Mouse (Mus musculus) liver, embryonic 15.5 days (tissue): ENCODE measurements at regions not wholly inside any gene's neighbourhood (a gene's known extent, or its start where the extent isn't known, plus 50 kb on each side); places are given as distances from the start of the nearest gene placed in this dataset.

Source experiments
- ATAC-seq: fragments of 200-750 bp; cut with Nextera tagmentation; 2 replicates; pipeline ENCODE4 v1.8.0; 2017; ENCODE audit warnings: moderate number of reproducible peaks, mild to moderate bottlenecking, moderate library complexity; ENCODE audit not compliant: insufficient read depth
- H3K27ac ChIP-seq: fragments of 300-500 bp; sonication (generic); replicated peaks from 2 replicates; pipeline ENCODE4 v1.5.1; 2015; ENCODE audit warnings: mild to moderate bottlenecking, inconsistent platforms
- H3K27me3 ChIP-seq: fragments of 300-500 bp; sonication (generic); 2 replicates; pipeline ENCODE4 v1.6.1; 2015; ENCODE audit warnings: mild to moderate bottlenecking, inconsistent platforms
- H3K36me3 ChIP-seq: fragments of 300-500 bp; sonication (generic); replicated peaks from 2 replicates; pipeline ENCODE4 v1.6.1; 2015; ENCODE audit warnings: moderate library complexity, mild to moderate bottlenecking, inconsistent platforms
- H3K4me1 ChIP-seq: fragments of 300-500 bp; sonication (generic); replicated peaks from 2 replicates; pipeline ENCODE4 v1.6.1; 2015; ENCODE audit warnings: inconsistent platforms
- H3K4me2 ChIP-seq: fragments of 300-500 bp; sonication (generic); 2 replicates; pipeline ENCODE4 v1.6.1; 2015; ENCODE audit warnings: moderate library complexity, mild to moderate bottlenecking, inconsistent platforms
- H3K4me3 ChIP-seq: fragments of 300-500 bp; sonication (generic); replicated peaks from 2 replicates; pipeline ENCODE4 v1.5.1; 2015; ENCODE audit warnings: mild to moderate bottlenecking, inconsistent platforms
- H3K9ac ChIP-seq: fragments of 300-500 bp; sonication (generic); 2 replicates; pipeline ENCODE4 v1.6.1; 2015; ENCODE audit warnings: moderate library complexity, mild to moderate bottlenecking, inconsistent platforms
- H3K9me3 ChIP-seq: fragments of 300-500 bp; sonication (generic); replicated peaks from 2 replicates; pipeline ENCODE4 v1.6.1; 2016; ENCODE audit warnings: inconsistent platforms
- WGBS: fragments of 180-500 bp; shearing (Covaris S2); methylation state at CpG from one replicate; pipeline ENCODE4 v1.1.7; 2015; ENCODE audit warnings: mixed read lengths; ENCODE audit not compliant: insufficient replicate concordance; 5-methylcytosine and 5-hydroxymethylcytosine counted together

DNA sequence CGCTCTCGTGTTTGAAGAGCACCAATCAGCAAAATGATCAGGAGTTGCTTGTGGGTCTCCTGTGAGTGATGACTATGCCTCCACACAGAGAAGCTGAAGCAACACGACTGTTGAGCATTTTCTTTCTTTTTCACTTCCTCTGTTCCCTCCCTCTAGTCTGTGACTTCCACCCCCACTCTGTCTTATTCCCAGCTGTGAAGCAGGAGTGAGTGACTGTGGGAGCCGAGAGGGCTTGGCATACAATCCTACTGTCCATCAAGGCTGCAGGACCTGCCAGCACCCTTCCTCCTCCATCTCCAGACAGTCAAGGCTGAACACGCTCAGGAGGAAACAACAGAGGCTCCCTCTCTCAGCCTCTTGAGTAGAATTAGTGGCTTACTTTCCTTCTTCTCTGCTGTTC, 401.3 kb downstream of the Plcl1 start:
- H3K27ac ChIP-seq: 0 out of 2 replicates have a peak overlapping the region, but pooled peaks have one; percentile 41
- no peak overlapping the region for H3K9ac ChIP-seq
- no peaks in the 10 kb centered on the region for H3K4me1 ChIP-seq
- H3K27me3 ChIP-seq: no peaks in the 10 kb centered on the region
- H3K4me3 ChIP-seq: no peak overlapping the region
- H3K4me2 ChIP-seq: no peak overlapping the region
- WGBS: 27% methylated on average over 5 of the region's 5 CpGs
- H3K36me3 ChIP-seq: no peaks in the 10 kb centered on the region
- no peak for ATAC-seq
- no peaks in the 10 kb centered on the region for H3K9me3 ChIP-seq

DNA sequence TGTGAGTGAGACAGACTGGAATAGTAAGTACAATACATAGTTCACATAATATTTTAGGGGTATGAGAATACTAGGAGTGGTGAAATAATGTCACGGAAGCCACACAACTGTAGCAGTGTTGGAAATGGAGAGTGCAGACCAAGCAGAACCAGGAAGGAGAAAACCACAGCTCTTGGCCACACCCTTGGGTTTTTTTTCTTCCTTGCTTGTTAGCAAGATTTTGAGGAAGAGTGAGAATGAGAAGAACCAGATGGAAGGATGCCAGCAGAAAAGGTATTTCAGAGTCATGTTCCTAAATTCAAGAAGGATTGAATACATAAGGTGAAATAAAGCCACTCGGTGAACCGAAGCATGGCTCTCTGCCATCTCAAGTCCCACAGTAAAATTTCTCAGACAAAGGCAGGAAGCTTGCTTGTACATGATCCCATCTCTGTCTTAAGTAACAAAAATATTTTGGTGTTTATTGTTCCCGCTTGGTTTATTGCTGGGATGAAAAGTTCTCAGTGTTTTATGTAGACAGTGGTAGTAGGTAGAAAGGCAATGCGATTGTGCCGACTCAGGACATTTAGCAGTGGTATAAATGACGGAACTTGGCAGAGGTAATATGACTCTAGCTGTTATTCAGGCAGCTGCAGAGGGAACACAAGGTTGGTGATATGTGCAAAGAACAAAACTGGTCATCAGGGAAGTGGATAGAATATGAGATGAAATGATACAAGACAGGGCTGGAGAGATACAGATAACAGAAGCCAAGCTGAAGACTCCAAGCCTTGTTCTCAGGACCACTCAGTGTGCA, 403.2 kb downstream of the Plcl1 start:
- no peaks in the 10 kb centered on the region for H3K27me3 ChIP-seq
- H3K4me1 ChIP-seq: no peaks in the 10 kb centered on the region
- WGBS: 40% methylated on average over 7 of the region's 7 CpGs
- ATAC-seq: no peak
- H3K4me3 ChIP-seq: no peak overlapping the region
- no peak overlapping the region for H3K4me2 ChIP-seq
- no peaks in the 10 kb centered on the region for H3K36me3 ChIP-seq
- H3K9me3 ChIP-seq: no peaks in the 10 kb centered on the region
- H3K27ac ChIP-seq: no peak overlapping the region
- no peak overlapping the region for H3K9ac ChIP-seq

DNA sequence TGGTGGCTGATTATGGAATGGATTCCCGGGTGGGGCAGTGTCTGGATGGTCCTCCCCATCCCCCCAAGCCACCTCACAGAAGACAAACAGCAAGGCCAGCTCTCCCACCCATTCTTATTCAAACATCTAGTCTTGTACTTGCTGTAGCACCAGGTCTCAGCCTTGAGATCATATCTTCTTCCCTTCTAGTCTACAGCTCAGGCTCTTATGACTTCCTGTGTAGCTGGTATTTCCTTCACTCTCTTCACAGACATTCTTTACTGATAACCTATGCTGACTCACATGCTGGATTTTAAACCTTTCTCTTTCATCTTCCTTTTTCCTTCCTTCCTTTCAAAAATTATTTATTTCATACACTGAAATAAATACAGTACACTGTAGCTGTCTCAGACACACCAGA, 406.8 kb downstream of the Plcl1 start:
- 18% methylated on average over 1 of the region's 1 CpGs for WGBS
- no peak overlapping the region for H3K27ac ChIP-seq
- H3K4me2 ChIP-seq: no peak overlapping the region
- H3K27me3 ChIP-seq: no peaks in the 10 kb centered on the region
- H3K4me3 ChIP-seq: no peak overlapping the region
- no peaks in the 10 kb centered on the region for H3K9me3 ChIP-seq
- H3K4me1 ChIP-seq: no peaks in the 10 kb centered on the region
- no peak overlapping the region for H3K9ac ChIP-seq
- H3K36me3 ChIP-seq: no peaks in the 10 kb centered on the region
- ATAC-seq: no peak

DNA sequence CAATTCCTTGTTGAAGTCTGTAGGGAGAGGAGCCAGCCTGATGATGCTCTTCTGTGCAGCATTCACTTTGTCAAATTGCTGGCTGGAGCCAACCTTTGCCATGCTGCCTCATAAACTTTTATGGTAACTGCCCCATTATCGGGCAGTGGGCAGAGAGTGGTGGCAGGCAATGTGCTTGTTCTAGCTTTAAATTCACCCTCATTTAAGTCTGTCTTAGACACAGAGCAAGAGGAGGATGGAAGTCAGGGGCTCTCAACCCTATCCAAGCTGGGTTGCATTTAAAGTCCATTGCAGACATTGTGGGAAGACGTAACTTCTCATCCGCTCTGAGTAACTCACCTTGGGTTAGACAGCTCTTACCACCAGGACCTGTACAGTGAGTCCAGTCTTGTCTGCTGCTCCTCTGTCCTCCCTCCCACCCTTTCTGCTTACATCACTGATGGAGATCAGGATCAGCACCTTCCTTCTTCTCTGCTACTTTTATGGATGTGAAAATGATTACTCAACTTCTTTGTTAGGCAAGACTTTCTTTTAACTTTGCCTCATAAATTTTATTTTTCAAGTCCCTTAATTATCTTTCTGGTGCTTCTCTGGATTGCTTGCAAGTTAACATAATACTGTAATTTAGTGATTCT, 415.3 kb downstream of the Plcl1 start:
- Histone ChIP-seq H3K4me1 (no peaks in the 10 kb centered on the region), H3K27me3 (no peaks in the 10 kb centered on the region), H3K36me3 (no peaks in the 10 kb centered on the region), H3K27ac (no peak overlapping the region), H3K4me2 (no peak overlapping the region), H3K4me3 (no peak overlapping the region), H3K9me3 (no peaks in the 10 kb centered on the region), H3K9ac (no peak overlapping the region)
- ATAC-seq: no peak
- 73% methylated on average over 3 of the region's 3 CpGs for WGBS

DNA sequence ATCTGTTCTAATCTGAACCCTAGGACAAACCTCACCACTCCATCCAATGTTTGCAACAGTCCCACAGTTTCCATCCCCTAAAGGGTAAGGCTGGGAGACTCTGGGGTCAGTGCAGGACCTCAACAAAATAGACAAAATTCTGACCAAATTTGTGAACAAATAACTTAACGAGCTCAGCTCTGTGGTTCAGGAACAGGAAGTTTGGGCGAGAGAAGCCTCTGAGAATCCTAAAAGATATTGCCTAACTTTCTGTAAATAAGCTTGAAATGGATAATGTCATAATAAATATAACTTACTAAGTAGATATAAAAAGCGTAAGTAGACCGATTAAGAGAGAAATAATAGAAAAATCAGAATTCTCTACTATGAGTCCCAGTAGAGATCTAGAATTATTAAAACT, 416.9 kb downstream of the Plcl1 start:
- WGBS: 47% methylated on average over 4 of the region's 4 CpGs
- no peak for ATAC-seq

DNA sequence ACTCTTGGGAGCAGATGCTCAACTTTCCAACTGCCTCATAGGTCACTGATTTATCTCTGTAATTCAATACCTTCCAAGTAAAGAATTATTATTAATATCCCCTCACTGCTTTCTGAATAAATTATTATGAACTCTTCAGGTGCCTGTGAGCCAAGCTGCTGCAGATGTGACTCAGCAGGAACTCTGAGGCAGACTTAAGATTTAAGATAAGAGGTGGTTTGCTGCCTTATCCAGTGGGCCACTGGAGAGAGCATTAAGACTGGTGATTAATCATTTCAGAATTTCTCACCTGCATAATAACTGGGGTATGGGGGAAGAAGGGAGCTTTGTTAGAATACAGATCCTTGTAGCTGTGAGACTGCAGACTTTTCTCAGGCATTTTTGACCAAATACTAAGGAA, 421.5 kb downstream of the Plcl1 start:
- Histone ChIP-seq H3K9ac (no peak overlapping the region), H3K9me3 (no peaks in the 10 kb centered on the region), H3K4me2 (no peak overlapping the region), H3K4me3 (no peak overlapping the region), H3K36me3 (no peaks in the 10 kb centered on the region), H3K4me1 (no peaks in the 10 kb centered on the region), H3K27me3 (no peaks in the 10 kb centered on the region), H3K27ac (no peak overlapping the region)
- ATAC-seq: no peak

More for the DNA sequence above, 416.9 kb downstream of the Plcl1 start:
- Histone ChIP-seq H3K9ac (no peak overlapping the region), H3K27ac (no peak overlapping the region), H3K4me3 (no peak overlapping the region), H3K4me2 (no peak overlapping the region), H3K4me1 (no peaks in the 10 kb centered on the region), H3K9me3 (no peaks in the 10 kb centered on the region), H3K27me3 (no peaks in the 10 kb centered on the region), H3K36me3 (no peaks in the 10 kb centered on the region)

DNA sequence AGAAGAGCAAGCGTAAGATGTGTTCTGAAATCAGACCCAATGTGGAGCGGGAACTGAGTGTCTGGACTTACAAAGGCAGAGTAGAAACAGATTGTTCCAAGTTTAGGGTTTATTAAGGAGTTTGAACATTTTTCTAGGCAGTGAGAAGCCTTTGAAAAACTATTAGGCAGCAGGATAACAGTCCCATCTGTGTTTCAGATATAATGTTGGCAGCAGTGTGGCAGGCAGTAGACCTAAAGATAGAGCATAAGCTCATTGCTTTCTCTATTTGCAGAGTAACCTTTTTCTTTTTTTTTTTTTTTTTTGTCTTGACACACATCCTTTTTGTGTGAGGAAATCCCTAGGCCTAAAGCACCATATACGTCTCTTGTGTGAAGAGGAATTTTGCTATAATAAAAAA, 429.6 kb downstream of the Plcl1 start:
- Histone ChIP-seq H3K4me2 (no peak overlapping the region), H3K4me3 (no peak overlapping the region), H3K9ac (no peak overlapping the region), H3K4me1 (no peaks in the 10 kb centered on the region), H3K36me3 (no peaks in the 10 kb centered on the region), H3K27me3 (no peaks in the 10 kb centered on the region), H3K27ac (no peak overlapping the region), H3K9me3 (no peaks in the 10 kb centered on the region)
- ATAC-seq: no peak
- 63% methylated on average over 3 of the region's 3 CpGs for WGBS

DNA sequence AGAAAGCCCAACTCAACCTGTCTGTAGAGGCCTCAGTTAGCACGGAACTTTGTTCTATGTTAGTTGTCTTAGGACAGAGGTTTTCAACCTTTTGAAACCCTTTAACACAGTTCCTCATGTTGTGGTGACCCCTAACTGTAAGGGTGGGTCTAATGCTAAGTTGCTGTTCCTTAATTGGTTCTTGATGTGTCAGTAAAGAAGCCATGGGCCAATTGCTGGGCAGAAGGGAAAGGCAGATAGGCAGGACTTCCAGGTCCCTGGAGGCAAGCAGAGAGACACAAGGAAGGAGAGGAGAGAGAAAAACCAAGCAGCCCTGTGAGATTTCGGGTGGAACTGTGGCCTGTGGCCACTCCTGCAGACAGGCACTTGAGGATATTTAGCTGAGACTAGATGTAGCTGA, 431.0 kb downstream of the Plcl1 start:
- Histone ChIP-seq H3K27me3 (no peaks in the 10 kb centered on the region), H3K9me3 (no peaks in the 10 kb centered on the region), H3K27ac (no peak overlapping the region), H3K4me3 (no peak overlapping the region), H3K9ac (no peak overlapping the region), H3K4me1 (no peaks in the 10 kb centered on the region), H3K36me3 (no peaks in the 10 kb centered on the region), H3K4me2 (no peak overlapping the region)
- WGBS: 49% methylated on average over 2 of the region's 2 CpGs
- no peak for ATAC-seq

DNA sequence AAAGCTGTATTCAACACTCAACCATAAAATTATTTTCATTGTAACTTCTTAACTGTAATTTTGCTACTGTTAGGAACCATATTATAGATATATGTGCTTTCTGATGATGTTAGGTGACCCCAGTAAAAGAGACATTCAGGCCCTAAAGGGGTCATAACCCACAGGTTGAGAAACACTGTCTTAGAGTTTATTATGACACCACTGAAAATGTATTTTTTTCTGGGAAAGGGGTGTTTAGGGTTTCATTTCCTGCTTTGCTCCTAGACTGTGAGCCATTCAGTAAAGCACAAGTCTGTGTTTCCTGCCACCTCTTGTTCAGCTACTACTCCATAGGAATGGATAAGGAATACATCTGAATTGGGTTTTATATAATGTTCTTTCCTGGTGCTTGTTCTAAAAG, 431.6 kb downstream of the Plcl1 start:
- H3K27ac ChIP-seq: no peak overlapping the region
- no peaks in the 10 kb centered on the region for H3K27me3 ChIP-seq

DNA sequence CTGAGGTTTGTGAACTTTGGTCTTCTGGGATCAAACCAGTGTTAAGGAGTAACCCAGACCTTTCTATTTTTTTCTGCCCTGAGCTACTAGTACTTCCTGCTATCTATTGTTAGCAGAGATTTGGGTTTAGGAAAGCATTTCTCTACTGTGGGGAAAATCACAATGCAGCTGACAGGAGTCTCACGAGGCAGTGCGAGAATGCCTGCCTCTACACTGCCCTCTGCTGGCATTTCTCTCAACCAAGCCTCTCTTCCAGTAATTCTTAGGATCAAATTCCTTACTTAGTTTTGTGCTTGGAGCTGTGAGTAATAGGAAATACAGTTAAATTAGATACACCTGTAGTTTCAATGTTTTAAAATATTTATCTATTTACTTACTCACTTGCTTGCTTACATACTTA, 432.4 kb downstream of the Plcl1 start:
- Histone ChIP-seq H3K4me3 (no peak overlapping the region), H3K4me2 (no peak overlapping the region), H3K4me1 (no peaks in the 10 kb centered on the region), H3K9ac (no peak overlapping the region), H3K36me3 (no peaks in the 10 kb centered on the region), H3K27me3 (no peaks in the 10 kb centered on the region), H3K9me3 (no peaks in the 10 kb centered on the region), H3K27ac (no peak overlapping the region)
- 8% methylated on average over 2 of the region's 2 CpGs for WGBS
- no peak for ATAC-seq

More for the DNA sequence above, 431.6 kb downstream of the Plcl1 start:
- H3K9me3 ChIP-seq: no peaks in the 10 kb centered on the region
- ATAC-seq: no peak
- no peaks in the 10 kb centered on the region for H3K4me1 ChIP-seq
- no peak overlapping the region for H3K4me2 ChIP-seq
- H3K36me3 ChIP-seq: no peaks in the 10 kb centered on the region
- no peak overlapping the region for H3K9ac ChIP-seq
- H3K4me3 ChIP-seq: no peak overlapping the region

DNA sequence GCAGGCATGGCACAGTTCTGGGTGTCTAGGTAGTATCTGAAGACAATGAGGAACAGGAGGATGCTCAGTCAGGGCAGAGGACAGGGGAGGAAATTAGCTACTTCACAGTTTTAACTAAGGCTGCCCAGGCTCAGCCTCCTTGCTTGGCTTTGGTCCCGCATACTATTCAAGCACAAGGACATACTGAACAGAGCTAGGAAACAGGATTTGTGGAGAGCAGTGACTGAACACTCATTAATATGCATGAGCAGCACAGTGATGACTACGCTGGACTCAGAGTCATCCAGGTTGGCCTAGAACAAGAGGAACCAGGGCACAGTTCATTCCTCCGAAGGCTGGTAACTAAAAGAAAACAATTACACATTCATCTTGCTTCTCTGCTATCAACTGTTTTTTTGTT, 443.1 kb downstream of the Plcl1 start:
- no peak overlapping the region for H3K9ac ChIP-seq
- no peaks in the 10 kb centered on the region for H3K9me3 ChIP-seq
- 65% methylated on average over 3 of the region's 3 CpGs for WGBS

DNA sequence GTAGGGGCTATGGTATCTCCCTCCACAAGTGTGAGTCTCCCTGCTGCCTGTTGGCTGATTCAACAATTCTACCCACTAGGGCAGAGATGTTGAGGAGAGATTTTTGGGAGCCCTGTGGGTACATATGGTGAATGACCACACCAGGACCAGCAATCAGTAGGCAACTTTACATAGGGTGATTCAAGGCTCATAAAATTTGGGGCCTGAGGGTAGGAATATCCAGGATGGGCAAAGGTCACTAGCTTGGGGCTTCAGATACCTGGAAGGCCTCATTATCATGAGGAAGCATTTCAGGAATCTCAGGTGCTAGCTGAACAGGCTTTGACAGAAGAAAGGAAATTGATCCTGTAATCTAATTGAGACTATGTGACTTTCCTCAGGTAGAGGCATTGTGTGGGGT, 446.6 kb downstream of the Plcl1 start:
- no peak overlapping the region for H3K27ac ChIP-seq
- no peak overlapping the region for H3K4me3 ChIP-seq
- H3K4me2 ChIP-seq: no peak overlapping the region
- no peak for ATAC-seq
- no peaks in the 10 kb centered on the region for H3K36me3 ChIP-seq
- no peak overlapping the region for H3K9ac ChIP-seq
- H3K4me1 ChIP-seq: no peaks in the 10 kb centered on the region
- no peaks in the 10 kb centered on the region for H3K9me3 ChIP-seq
- no peaks in the 10 kb centered on the region for H3K27me3 ChIP-seq

More for the DNA sequence above, 443.1 kb downstream of the Plcl1 start:
- Histone ChIP-seq H3K27me3 (no peaks in the 10 kb centered on the region), H3K4me2 (no peak overlapping the region), H3K36me3 (no peaks in the 10 kb centered on the region), H3K4me3 (no peak overlapping the region), H3K27ac (no peak overlapping the region), H3K4me1 (no peaks in the 10 kb centered on the region)
- ATAC-seq: no peak
